Mouse (Mus musculus) heart, adult 2 months (tissue): ENCODE data around the gene Podnl1.

Experiments used
- CTCF ChIP-seq: fragments of 200-600 bp; IDR thresholded peaks from 2 replicates; pipeline ENCODE4 v1.8.1; 2022; ENCODE audit warnings: antibody characterized with exemption, mild to moderate bottlenecking, moderate library complexity
- EP300 ChIP-seq: fragments of 200-500 bp; IDR thresholded peaks from 2 replicates; pipeline ENCODE4 v1.6.1; 2011; ENCODE audit warnings: low read depth, low read length, control low read depth; ENCODE audit not compliant: insufficient read depth
- POLR2A ChIP-seq: fragments of 200-500 bp; IDR thresholded peaks from 2 replicates; pipeline ENCODE4 v1.6.1; 2011; ENCODE audit warnings: mild to moderate bottlenecking, low read depth, low read length, control low read depth; ENCODE audit not compliant: insufficient read depth

DNA sequence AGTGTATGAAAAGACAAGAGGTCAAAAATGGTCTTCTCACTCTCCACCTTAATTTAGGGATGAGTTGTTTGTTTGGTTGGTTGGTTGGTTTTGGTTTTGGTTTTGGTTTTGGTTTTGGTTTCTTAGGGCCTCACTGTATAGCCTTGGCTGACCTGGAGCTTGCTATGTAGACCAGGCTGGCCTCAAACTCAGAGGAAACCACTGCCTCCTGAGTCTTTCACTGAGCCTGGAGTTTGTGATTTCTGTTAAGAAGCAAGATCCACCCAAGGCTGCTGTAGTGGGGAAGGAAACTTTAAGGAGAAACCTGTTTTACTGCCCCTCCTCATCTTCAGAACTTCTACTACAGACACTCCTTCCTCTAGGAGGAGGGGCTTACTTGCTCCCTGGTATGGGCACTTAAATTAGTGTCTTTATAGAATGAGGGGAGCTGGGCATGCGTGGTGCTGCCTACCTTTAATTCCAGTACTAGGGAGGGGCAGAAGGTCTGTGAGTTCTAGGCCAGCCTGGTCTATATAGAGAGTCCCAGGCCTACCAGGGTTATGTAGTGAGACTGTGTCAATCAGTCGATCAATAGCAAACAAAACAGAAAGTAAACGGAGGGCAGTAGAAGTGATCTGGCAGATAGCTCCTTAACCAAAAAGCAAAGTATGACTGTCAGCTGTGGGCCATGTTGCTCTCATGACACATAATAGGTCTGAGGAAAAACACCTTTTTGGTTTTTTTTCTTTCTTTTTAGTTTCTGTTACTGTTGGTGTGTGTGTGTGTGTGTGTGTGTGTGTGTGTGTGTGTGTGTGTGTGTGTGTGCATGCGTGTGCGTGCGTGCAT, 19.4 kb upstream of the Podnl1 start:
- TF ChIP-seq CTCF = no peak
- TF ChIP-seq POLR2A = no peak
- no peak for TF ChIP-seq EP300
